Mouse (Mus musculus) layer of hippocampus, postnatal 36 days (tissue): ENCODE results near the gene Fam198b. TPM values are rescaled to one million over a fixed set of nuclear protein-coding genes. Genes with fewer than 3 reads are reported as not detected.
A peak's percentile ranks its signal among the peaks of the same experiment; 100 is the strongest.

Experiments
- DNase-seq, 2 experiments: peaks; one replicate each; pipeline ENCODE4 v3.0.0; 2022
- total RNA-seq, 2 experiments: library from RNA; stranded (reverse); gene quantifications; 2 replicates each; pipeline ENCODE4 v1.2.3; 2021

Fam198b gene
- 1 to 10 TPM; 5.1 to 7.0 TPM for total RNA-seq

GRCm38 (mm10) chr3:79884305-79884704, at the start of gene Fam198b:
Gene Fam198b, plus strand, starts transcription at chr3:79884533.
- no peak for DNase-seq

DNA sequence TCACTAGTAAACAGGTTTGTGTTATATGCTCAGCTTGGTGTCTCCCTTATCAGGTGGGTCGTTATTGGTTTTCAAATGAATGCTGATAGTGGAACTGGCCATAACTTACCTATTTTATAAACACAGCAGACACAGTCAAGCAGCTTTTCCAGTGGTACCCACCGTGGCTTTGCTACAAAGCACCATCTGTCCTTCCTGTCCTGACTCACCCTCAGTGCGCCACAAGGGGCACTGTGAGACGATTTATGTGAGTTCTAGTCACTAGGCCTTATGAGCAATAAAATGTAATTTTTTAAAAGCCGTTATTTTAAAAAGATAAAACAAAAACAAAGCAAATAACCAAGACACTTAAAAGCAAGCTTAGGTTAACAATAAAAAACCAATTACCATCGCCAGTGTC, 45.6 kb upstream of the Fam198b start:
- no peak for DNase-seq

DNA sequence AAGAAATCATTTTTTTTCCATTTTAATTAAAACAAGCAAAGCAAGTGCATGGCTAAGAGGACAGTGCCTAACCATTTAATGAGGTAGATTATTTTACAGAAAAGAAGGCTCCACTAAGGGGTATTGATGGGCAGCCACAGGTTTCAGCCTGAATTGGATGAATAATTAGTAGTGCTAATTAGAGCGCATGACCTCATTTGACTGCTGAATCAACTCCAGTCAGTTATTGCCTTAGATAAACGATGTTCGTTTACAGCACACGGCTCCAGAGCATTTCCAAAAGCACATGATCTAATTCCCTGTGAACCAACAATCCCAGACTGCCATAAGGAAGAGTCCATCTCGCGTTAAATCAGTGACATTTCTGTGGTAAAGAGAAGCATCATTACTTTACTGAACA, 42.9 kb upstream of the Fam198b start:
- no peak for DNase-seq

GRCm38 (mm10) chr3:79842165-79842564, 42.2 kb upstream of the Fam198b start:
- no peak for DNase-seq

DNA sequence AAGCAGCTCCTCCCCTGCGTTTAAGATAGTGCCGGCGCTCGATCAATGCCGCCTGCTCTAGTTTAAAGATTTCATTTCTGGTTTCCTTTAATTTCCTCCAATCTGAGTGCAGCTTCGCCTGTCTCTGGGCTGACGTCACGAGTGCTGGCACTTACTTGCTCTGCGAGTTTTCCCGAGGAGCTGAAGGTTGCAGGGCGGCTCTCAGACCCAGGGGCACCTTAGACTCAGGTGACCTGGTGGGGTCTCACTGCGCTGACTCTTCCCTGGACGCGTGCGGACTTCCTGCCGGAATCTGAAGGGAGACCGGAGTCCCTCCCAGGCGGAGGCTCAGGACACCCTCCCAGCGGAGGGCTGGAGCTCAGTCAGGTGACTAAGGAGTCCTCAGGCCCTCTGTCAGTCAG, 41.7 kb upstream of the Fam198b start:
- peak; percentile 72 to 75 for DNase-seq

- DNase-seq: no peak
Measured at GRCm38 (mm10) chr3:79843999-79844398, 40.3 kb upstream of the Fam198b start.

DNA sequence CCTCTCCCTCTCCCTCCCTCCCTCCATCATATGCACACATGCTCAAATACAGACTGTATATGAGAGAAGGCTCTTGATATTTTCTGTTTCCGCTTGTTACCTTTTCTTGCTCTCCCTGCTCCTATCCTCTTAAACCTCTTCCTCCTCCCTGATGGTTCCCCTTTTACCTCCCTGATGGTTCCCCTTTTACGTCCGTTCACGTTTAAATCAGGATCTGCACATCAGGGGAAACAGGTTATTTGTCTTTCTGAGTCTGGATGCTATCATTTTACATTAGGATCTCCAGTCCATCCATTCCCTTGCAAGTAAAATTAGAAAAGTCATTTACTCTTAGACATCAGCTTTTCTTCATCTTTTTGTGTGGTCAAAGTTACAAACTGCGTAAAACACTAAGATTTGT, 37.7 kb upstream of the Fam198b start:
- DNase-seq: no peak

DNA sequence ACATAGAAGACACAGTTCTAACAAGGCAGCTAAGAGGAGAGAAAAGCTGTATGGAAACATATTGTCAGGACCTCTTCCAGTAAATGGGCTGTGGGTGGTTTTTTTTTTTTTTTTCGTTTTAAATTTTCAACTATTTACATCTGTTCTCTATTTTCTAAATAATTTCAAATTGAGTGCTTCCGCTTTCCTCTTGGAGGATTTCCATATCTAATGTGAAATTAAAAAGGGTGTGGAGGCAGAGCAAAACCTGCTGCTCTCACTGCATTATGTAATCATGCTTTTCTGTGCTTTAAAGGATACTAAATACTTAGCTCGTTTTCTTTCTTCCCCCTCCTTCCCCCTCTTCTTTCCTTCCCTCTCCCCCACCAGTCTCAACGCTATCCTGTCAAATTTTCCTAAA, 35.5 kb upstream of the Fam198b start:
- no peak for DNase-seq

GRCm38 (mm10) chr3:79849621-79850020, 34.7 kb upstream of the Fam198b start:
- DNase-seq: no peak

- DNase-seq: no peak
Measured at GRCm38 (mm10) chr3:79850656-79851055, 33.7 kb upstream of the Fam198b start.

DNA sequence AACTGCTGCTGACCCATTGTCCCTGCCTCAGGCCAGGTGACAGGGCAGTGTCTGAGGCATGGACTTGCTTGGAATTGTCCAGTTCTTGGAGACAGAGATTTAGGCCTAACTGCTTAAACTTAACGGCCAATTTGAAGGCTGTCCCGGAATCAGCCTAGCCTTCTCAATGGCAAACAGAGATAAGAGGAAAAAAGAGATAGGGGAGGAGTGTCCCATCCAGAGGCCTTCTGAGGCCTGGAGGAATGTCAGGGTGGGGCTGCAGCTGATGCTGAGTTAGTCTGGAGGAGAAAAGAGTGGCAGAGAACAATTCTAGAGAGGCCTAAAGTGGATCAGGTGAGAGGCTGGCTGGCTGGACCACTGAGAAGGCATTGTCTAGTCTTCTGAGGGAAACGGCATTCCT, 32.2 kb upstream of the Fam198b start:
- DNase-seq: no peak

GRCm38 (mm10) chr3:79852654-79853166, 31.6 kb upstream of the Fam198b start, which contains the start of gene Tmem144:
Gene Tmem144, minus strand, starts transcription at chr3:79852773.
- no peak for DNase-seq

DNA sequence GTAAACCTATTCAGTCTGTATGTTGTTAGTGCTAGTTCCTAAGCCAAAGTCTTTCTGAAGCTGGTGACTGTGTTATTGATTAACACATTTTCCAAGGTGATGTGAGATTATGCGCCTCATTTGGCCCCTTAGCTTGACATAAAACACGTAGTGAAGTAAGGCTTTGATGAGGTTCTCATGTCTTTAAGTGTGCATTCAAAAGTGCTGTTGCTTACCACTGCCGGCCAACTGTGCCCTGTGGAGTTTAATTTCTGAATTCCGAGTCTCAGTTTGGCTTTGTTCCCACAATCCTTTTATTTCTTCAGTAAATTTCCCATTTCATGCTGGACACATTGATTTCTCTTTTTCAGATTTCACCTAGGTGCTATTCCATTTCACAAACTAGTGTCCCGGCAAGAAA, 26.6 kb upstream of the Fam198b start:
- no peak for DNase-seq

DNA sequence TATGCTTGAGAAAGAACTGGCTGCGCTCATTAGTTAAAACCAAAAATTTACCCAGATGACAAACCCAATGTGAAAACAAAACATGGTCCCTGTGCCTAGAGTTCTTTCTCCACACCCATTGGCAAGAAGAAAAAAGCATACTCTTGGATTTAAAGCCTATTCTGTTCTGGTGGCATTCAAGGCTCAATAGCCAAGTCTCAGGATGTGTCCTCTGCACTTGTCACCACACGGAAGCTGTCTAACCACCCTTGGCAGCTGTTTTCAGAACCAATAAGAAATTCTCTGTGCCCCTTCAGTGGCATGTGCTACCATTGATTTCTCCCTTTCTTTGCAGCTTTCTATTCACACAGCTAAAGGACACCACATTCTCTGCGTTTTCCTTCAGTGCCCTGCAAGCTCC, 26.1 kb upstream of the Fam198b start:
- DNase-seq: no peak

GRCm38 (mm10) chr3:79864824-79865223, 19.5 kb upstream of the Fam198b start:
- DNase-seq: no peak

- no peak for DNase-seq
Measured at GRCm38 (mm10) chr3:79866089-79866488, 18.2 kb upstream of the Fam198b start.

DNA sequence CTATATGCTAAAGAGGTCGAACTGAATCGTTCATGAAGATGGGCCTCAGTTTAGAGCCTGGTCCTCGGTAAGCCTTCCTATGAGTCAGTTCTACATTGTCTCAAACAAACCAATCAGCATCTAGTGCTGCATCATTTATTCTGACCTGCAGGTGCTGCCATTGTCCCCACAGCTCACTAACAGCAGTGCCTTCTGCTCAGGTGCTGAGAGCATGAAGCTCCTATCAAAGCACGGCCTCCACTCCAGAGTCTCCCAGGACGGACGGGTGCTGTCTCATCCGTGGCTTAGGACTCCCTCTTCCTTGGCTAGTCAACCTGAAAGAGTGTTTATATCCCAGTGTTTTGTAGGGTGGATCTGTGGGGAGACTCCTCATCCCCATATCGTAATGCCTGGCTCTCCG, 17.8 kb upstream of the Fam198b start:
- no peak for DNase-seq

- DNase-seq: no peak
Measured at GRCm38 (mm10) chr3:79867121-79867709, 17.1 kb upstream of the Fam198b start.

DNA sequence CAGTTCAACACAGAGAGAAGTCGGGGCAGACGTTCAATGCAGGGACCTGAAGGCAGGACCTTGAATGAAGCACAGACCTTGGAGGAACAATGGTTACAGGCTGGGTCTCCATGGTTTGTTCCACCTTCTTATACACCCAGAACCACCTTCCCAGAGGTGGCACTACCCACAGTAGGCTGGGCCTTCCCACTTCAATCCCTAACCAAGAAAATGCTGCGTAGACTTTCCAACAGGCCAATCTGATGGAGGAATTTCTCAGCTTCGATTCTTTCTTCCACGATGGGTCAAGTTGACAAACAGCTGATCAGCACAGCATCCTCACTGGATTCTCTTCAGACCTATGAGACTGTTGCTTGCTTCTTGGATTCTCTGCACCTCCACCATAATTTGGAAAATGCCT, 8.9 kb upstream of the Fam198b start:
- no peak for DNase-seq

DNA sequence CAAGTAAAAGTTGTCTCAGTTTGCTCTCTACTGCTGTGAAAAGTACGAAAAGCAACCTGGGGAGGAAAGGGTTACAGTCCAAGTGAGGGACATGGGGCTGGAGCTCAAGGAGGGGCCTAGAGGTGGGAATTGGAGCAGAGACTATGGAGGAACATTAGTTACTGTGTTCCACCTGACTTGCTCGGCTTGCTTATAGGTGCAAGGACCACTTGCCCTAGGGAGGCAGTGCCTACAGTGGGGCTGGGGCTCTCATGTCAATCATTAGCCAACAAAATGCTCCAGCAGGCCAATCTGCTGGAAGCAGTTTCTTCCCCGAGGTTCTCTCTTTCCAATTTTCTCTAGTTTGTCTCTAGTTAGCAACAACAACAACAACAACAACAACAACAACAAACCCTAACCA, 6.0 kb upstream of the Fam198b start:
- no peak for DNase-seq

- no peak for DNase-seq
Measured at GRCm38 (mm10) chr3:79879246-79879645, 5.1 kb upstream of the Fam198b start.

DNA sequence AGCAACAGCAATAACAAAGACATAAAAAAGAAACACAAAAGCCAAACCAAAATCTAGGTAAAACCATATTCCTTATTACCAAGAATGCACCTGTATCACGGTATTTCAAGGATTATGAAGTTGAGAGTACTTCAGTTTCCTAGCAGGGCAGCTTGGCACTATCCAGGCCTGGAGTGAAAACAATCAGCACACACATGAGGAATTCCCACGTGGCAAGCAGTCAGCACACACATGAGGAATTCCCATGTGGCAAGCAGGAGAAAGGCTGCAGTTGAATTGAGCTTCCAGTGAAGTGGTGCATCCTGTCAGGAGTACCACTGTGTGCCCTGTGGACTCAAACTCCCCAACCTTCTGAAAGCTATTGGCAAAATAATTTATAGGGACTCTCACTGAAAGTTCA, 2.7 kb upstream of the Fam198b start:
- no peak for DNase-seq

DNA sequence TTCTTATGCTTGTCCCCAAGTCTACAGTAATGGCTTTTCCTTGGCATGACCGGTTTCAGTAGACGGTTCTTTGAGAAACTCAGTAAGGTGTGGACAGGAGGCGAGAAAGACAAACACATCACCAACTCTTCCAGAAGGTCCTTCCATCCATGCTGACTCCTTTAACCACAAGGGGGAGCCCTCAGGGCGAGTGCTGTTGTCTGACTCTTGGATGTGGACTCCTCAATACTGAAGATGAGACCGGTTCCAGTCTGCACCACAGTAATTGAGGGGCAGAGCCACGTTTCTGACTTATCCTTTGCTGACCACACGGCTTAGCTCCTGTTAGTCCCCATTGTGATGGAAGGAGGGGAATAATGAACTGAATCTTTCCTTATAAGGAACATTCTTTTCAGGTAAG, 1.2 kb upstream of the Fam198b start:
- DNase-seq: peak; percentile 60 to 63

DNA sequence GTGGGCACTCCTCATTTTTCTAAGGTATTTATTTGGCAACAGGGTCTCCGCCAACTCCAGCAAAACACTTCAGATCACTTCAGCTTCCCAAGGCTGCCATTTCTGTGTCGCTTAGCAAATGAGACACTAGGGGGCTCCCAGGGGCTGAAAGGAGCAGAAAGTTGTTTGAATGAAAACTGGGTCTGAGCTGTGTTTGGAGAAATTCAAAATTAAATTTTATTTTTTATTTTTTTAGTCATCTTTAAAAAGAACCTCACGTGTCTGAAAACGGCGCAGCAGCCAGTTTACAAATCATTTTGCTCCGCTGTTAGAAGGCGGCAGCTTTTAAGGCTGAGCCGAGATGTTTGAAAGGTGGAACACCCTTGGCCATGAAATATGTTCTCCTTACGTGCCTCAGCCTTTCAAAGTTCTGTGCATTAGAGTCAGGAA, 442 bp downstream of the Fam198b start:
- peak; percentile 44 to 70 for DNase-seq
